Mouse (Mus musculus): ENCODE measurements around the gene Lrrc4. TPM values are rescaled to one million over a fixed set of nuclear protein-coding genes. Genes with fewer than 3 reads are reported as not detected.

Lrrc4 gene
- polyA plus RNA-seq, 1 experiment, result 0.82 TPM

DNA sequence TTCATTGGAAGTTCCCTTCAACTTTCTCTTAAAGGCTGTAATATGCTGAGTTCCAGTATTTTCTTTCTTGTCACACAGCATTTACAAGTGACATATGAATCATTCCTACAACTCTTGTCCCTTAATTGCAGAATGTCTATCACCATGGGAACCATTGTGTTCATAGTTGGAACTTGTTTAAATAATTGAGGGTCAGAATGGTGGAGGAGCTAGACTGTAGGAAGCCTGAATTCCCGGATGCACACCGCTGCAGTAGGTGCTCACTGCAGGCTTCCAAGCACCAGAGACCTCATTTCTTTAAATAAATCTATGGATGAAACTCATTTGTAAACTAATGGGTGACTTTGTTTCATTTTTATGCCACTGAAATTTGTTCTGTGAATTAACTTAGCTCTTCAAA lies 201.7 kb downstream of the Lrrc4 start:
- no peak for DNase-seq
- no peak for TF ChIP-seq CTCF (IDR thresholded peaks at IDR 0.05; ENCODE audit: insufficient read depth, low read length)
- no peak for TF ChIP-seq POLR2A (IDR thresholded peaks at IDR 0.05; ENCODE audit: borderline replicate concordance, extremely low read depth, low read depth, low read length)
- H3K4me3 ChIP-seq (replicated peaks; ENCODE audit: extremely low read depth, low read depth, low read length), result no peak overlapping the region
- no peaks in the 10 kb centered on the region for H3K4me1 ChIP-seq (ENCODE audit: control insufficient read depth, insufficient read depth, low read length)
- 45% methylated on average over 2 of the region's 2 CpGs for WGBS

DNA sequence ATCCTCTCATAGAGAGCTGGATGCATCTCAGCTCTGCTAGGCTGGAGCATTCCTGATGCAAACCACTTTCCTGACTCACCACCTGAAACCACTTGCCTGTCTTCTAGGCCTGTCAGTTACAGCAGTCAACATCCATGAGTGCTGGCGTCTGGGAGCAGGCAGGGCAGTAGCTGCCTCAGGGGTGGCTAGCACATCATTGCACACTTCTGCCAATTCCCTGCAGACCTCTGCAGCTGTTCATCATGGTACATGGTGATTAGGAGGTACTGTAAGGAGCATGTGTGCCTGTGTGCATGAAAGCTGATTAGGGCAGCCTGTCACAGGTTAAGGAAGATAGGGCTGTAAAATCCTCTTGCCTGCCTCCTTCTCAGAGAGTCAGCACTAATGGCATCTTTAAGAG lies 203.1 kb downstream of the Lrrc4 start:
- no peaks in the 10 kb centered on the region for H3K4me1 ChIP-seq (ENCODE audit: control insufficient read depth, insufficient read depth, low read length)
- no peak for DNase-seq
- no peak for TF ChIP-seq POLR2A (IDR thresholded peaks at IDR 0.05; ENCODE audit: borderline replicate concordance, extremely low read depth, low read depth, low read length)
- TF ChIP-seq CTCF (IDR thresholded peaks at IDR 0.05; ENCODE audit: insufficient read depth, low read length), result no peak
- H3K4me3 ChIP-seq (replicated peaks; ENCODE audit: extremely low read depth, low read depth, low read length), result no peak overlapping the region
- WGBS, result 72% methylated on average over 1 of the region's 1 CpGs

DNA sequence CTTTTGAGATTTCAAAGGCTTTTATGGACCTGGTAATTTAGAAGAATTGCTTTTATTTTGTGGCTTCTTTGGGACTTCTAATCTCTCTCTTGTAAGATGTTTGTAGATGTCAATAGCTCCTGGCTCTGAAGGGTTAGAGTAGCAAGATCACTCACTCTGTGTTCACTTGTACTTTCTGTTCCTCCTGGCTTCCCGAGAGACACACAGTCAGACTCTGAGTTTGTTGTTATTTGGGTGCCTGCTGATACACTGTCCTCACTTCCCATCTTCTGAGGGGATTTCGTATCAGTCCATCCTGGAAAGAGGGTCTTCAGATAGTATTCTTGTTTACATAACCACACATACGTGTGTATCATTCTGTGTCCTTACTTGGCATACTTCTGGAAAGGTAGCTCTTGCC lies 208.6 kb downstream of the Lrrc4 start:
- no peak overlapping the region for H3K4me3 ChIP-seq (replicated peaks; ENCODE audit: extremely low read depth, low read depth, low read length)
- peaks cover 13% of the 10 kb centered on the region for H3K4me1 ChIP-seq (ENCODE audit: control insufficient read depth, insufficient read depth, low read length)
- no peak for TF ChIP-seq CTCF (IDR thresholded peaks at IDR 0.05; ENCODE audit: insufficient read depth, low read length)
- no peak for DNase-seq
- WGBS, result 81% methylated on average over 3 of the region's 3 CpGs

- Histone ChIP-seq H3K4me3 (replicated peaks; ENCODE audit: extremely low read depth, low read depth, low read length) (no peak overlapping the region), H3K4me1 (ENCODE audit: control insufficient read depth, insufficient read depth, low read length) (peaks cover 13% of the 10 kb centered on the region)
- 49% methylated on average over 6 of the region's 6 CpGs for WGBS
- no peak for DNase-seq
- TF ChIP-seq CTCF (IDR thresholded peaks at IDR 0.05; ENCODE audit: insufficient read depth, low read length) (no peak), POLR2A (IDR thresholded peaks at IDR 0.05; ENCODE audit: borderline replicate concordance, extremely low read depth, low read depth, low read length) (no peak)
Observed at GRCm38 (mm10) chr6:28622522-28622921, 209.0 kb downstream of the Lrrc4 start.

DNA sequence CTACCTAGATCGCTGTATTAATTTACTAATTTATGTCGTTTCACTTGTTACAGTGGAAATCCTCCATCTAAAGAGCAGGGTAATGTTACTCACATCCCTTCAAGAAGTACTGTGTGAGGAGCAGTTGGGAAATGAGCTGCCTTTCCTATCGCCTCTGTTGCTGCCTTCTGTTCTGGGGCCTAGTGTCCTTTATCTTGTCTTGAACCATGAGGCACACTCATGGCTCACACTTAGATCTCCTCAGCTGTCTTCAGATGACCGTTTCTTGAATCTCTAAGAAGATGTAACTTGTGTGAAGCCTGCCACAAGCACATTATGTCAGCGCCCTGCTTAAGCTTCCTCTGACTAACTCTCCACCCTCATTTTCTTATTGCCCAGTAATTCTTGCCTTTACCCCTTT lies 209.6 kb downstream of the Lrrc4 start:
- WGBS, result 85% methylated on average over 5 of the region's 5 CpGs
- Histone ChIP-seq H3K4me1 (ENCODE audit: control insufficient read depth, insufficient read depth, low read length) (peaks cover 13% of the 10 kb centered on the region), H3K4me3 (replicated peaks; ENCODE audit: extremely low read depth, low read depth, low read length) (no peak overlapping the region)
- no peak for TF ChIP-seq POLR2A (IDR thresholded peaks at IDR 0.05; ENCODE audit: borderline replicate concordance, extremely low read depth, low read depth, low read length)
- no peak for TF ChIP-seq CTCF (IDR thresholded peaks at IDR 0.05; ENCODE audit: insufficient read depth, low read length)
- no peak for DNase-seq

GRCm38 (mm10) chr6:28621431-28621830 lies 210.1 kb downstream of the Lrrc4 start:
- TF ChIP-seq POLR2A (IDR thresholded peaks at IDR 0.05; ENCODE audit: borderline replicate concordance, extremely low read depth, low read depth, low read length), result no peak
- no peak for TF ChIP-seq CTCF (IDR thresholded peaks at IDR 0.05; ENCODE audit: insufficient read depth, low read length)
- H3K4me1 ChIP-seq (ENCODE audit: control insufficient read depth, insufficient read depth, low read length), result peaks cover 13% of the 10 kb centered on the region
- no peak for DNase-seq
- 93% methylated on average over 4 of the region's 4 CpGs for WGBS
- H3K4me3 ChIP-seq (replicated peaks; ENCODE audit: extremely low read depth, low read depth, low read length), result no peak overlapping the region

- peak; percentile 55 for DNase-seq
- WGBS, result 13% methylated on average over 7 of the region's 7 CpGs
- no peak for TF ChIP-seq POLR2A (IDR thresholded peaks at IDR 0.05; ENCODE audit: borderline replicate concordance, extremely low read depth, low read depth, low read length)
- TF ChIP-seq CTCF (IDR thresholded peaks at IDR 0.05; ENCODE audit: insufficient read depth, low read length), result no peak
Observed at GRCm38 (mm10) chr6:28618751-28619153, 212.8 kb downstream of the Lrrc4 start.

GRCm38 (mm10) chr6:28618299-28618698 lies 213.2 kb downstream of the Lrrc4 start:
- 47% methylated on average over 3 of the region's 3 CpGs for WGBS
- peaks cover 13% of the 10 kb centered on the region for H3K4me1 ChIP-seq (ENCODE audit: control insufficient read depth, insufficient read depth, low read length)
- no peak for TF ChIP-seq POLR2A (IDR thresholded peaks at IDR 0.05; ENCODE audit: borderline replicate concordance, extremely low read depth, low read depth, low read length)

More at GRCm38 (mm10) chr6:28618751-28619153, 212.8 kb downstream of the Lrrc4 start:
- Histone ChIP-seq H3K4me3 (replicated peaks; ENCODE audit: extremely low read depth, low read depth, low read length) (no peak overlapping the region), H3K4me1 (ENCODE audit: control insufficient read depth, insufficient read depth, low read length) (peaks cover 13% of the 10 kb centered on the region)

DNA sequence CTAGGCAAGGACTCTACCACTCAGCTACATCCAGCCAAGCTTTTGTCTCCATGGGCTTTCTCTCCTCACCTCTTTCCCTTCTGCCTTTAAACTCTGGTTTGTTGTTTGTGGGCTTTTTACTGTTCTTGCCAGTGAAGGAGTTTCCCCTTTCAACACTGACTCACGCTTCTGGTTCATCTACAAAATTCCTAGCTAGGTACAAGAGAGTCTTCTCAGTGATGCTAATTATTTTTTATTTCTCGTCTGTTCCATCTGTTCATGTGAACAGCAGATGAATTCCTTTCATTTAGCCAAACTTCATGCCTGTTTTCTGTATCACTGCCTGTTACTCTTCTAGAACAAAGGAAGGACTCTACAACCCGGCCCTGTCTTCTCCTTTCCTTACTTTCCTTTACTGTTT lies 215.6 kb downstream of the Lrrc4 start:
- no peak for DNase-seq
- TF ChIP-seq POLR2A (IDR thresholded peaks at IDR 0.05; ENCODE audit: borderline replicate concordance, extremely low read depth, low read depth, low read length), result no peak
- no peak for TF ChIP-seq CTCF (IDR thresholded peaks at IDR 0.05; ENCODE audit: insufficient read depth, low read length)
- WGBS, result 69% methylated on average over 3 of the region's 3 CpGs
- Histone ChIP-seq H3K4me3 (replicated peaks; ENCODE audit: extremely low read depth, low read depth, low read length) (no peak overlapping the region), H3K4me1 (ENCODE audit: control insufficient read depth, insufficient read depth, low read length) (peaks cover 11% of the 10 kb centered on the region)

More at GRCm38 (mm10) chr6:28618299-28618698, 213.2 kb downstream of the Lrrc4 start:
- H3K4me3 ChIP-seq (replicated peaks; ENCODE audit: extremely low read depth, low read depth, low read length), result no peak overlapping the region
- DNase-seq, result no peak

GRCm38 (mm10) chr6:28615408-28615807 lies 216.1 kb downstream of the Lrrc4 start:
- no peak for DNase-seq
- WGBS, result 84% methylated on average over 3 of the region's 3 CpGs
- TF ChIP-seq POLR2A (IDR thresholded peaks at IDR 0.05; ENCODE audit: borderline replicate concordance, extremely low read depth, low read depth, low read length), result no peak
- no peak for TF ChIP-seq CTCF (IDR thresholded peaks at IDR 0.05; ENCODE audit: insufficient read depth, low read length)
- H3K4me1 ChIP-seq (ENCODE audit: control insufficient read depth, insufficient read depth, low read length), result peaks cover 11% of the 10 kb centered on the region
- H3K4me3 ChIP-seq (replicated peaks; ENCODE audit: extremely low read depth, low read depth, low read length), result no peak overlapping the region
